Mouse (Mus musculus) layer of hippocampus, postnatal 14 days (tissue): ENCODE data around the gene Evi2a. TPM values are rescaled to one million over a fixed set of nuclear protein-coding genes. Genes with fewer than 3 reads are reported as not detected.

Experiments
- total RNA-seq, 2 experiments: library from RNA; stranded (reverse); gene quantifications; 2 replicates each; pipeline ENCODE4 v1.2.3; 2021

Gene Evi2a
- total RNA-seq, 2 experiments from 2014 or later, result 7.4 to 8.7 TPM

Other genes starting within 250 kb of the Evi2a start
- under 1 TPM; 0.57 to 0.81 TPM for gene Gm9964, start 233.7 kb downstream of the Evi2a start, total RNA-seq
- gene Nf1, start 190.9 kb downstream of the Evi2a start, total RNA-seq, result 100 to 1,000 TPM; 111 to 119 TPM
- 10 to 100 TPM; 77.1 to 86.3 TPM for gene Omg, start 26.5 kb downstream of the Evi2a start, total RNA-seq
- under 1 TPM; 0.30 to 0.60 TPM for gene Evi2b, start 6.8 kb downstream of the Evi2a start, total RNA-seq
- gene Evi2, start within 50 bp of the Evi2a start, total RNA-seq, result under 1 TPM in 1 of 2 experiments, not detected in 1; 0.14 TPM
- 100 to 1,000 TPM; 159 to 161 TPM for gene Rab11fip4, start 60.6 kb upstream of the Evi2a start, total RNA-seq